Mouse (Mus musculus) thymus, postnatal 10 days (tissue): ENCODE results near the gene Cypt14.
"Not testable (repeated sequence)": the region's sequence is repeated elsewhere in the genome, so short reads cannot be mapped to it uniquely, and the experiment has no call there.

ENCODE experiments used
- DNase-seq, 2 experiments: peaks; one replicate each; pipeline ENCODE4 v3.0.0; 2021; ENCODE audit warnings: low spot score in 2 of 2

The Cypt14 gene

GRCm38 (mm10) chrX:39863504-39863903, at the start of gene Cypt14:
TSS of gene Cypt14 (minus strand) at chrX:39863604.
- DNase-seq: not testable (repeated sequence)
